Mouse (Mus musculus): Measurements from ENCODE around the gene Foxi1.

Foxi1 gene

GRCm38 (mm10) chr11:34158916-34159315 lies 49.0 kb downstream of the Foxi1 start:
- DNase-seq (ENCODE audit: low spot score in 2 of 2): no peak

GRCm38 (mm10) chr11:34155235-34155634 lies 52.7 kb downstream of the Foxi1 start:
- no peak for DNase-seq (ENCODE audit: low spot score in 2 of 2)

Data from spleen, postnatal 10 days (tissue).